9 mouse cellular contexts compared by ENCODE assay signal in genomic region chr16:31935091-31935979, GRCm38 (mm10). TPM values are rescaled to one million over a fixed set of nuclear protein-coding genes. Genes with fewer than 3 reads are reported as not detected.
DNase-seq lines count a peak whose midpoint lies in the region; ATAC-seq and TF ChIP-seq lines count a peak whose summit lies in the region.
"Had no signal": no experiment of that assay in that cellular context is flagged by ENCODE, and none has a peak within 500 bp of the region (broad histone marks: within the 10 kb centered on the region; RNA-seq: fewer than 3 reads in every experiment).

No protein-coding gene starts in this region.

- H3K4me1 ChIP-seq in heart, adult 2 months (ENCODE audit: control insufficient read depth, insufficient read depth, low read length) = no peaks in the 10 kb centered on the region
- H3K4me1 ChIP-seq in hindbrain, embryonic 13.5 days (replicated peaks) = peaks cover 39% of the 10 kb centered on the region
- H3K4me1 ChIP-seq in stomach, embryonic 14.5 days (ENCODE audit: control insufficient read depth, insufficient read depth, low read length) = peaks cover 11% of the 10 kb centered on the region

- no peak overlapping the region for H3K4me3 ChIP-seq in heart, adult 2 months
- H3K4me3 ChIP-seq in hindbrain, embryonic 13.5 days = peak overlapping the region; percentile 45
- peak overlapping the region; percentile 17; the same call in 1 of the 2 replicates for H3K4me3 ChIP-seq in stomach, embryonic 14.5 days (ENCODE audit: low read depth, low read length)

- no peak for TF ChIP-seq POLR2A in heart, adult 2 months (IDR thresholded peaks at IDR 0.05; ENCODE audit: insufficient read depth, low read depth, low read length)

- H3K9me3 ChIP-seq in hindbrain, embryonic 13.5 days = no peaks in the 10 kb centered on the region
- H3K9me3 ChIP-seq in stomach, embryonic 14.5 days (ENCODE audit: control insufficient read depth, low read depth, low read length) = no peaks in the 10 kb centered on the region

- no peaks in the 10 kb centered on the region for H3K79me2 ChIP-seq in heart, adult 2 months (replicated peaks; ENCODE audit: control insufficient read depth, insufficient read depth, low read length)

- no peaks in the 10 kb centered on the region for H3K36me3 ChIP-seq in heart, adult 2 months (ENCODE audit: control insufficient read depth, insufficient read depth, low read length)
- no peaks in the 10 kb centered on the region for H3K36me3 ChIP-seq in hindbrain, embryonic 13.5 days
- H3K36me3 ChIP-seq in stomach, embryonic 14.5 days (ENCODE audit: control insufficient read depth, insufficient read depth, low read length) = no peaks in the 10 kb centered on the region

- WGBS in heart, adult 2 months = 10% methylated on average over 36 of the region's 36 CpGs
- 5% methylated on average over 36 of the region's 36 CpGs for WGBS in hindbrain, embryonic 13.5 days
- WGBS in stomach, embryonic 14.5 days = 6% methylated on average over 36 of the region's 36 CpGs

- peak; percentile 28 to 32 for DNase-seq in heart, adult 2 months
- DNase-seq in heart, adult 8-10 months (ENCODE audit: low spot score) = no peak
- peak; percentile 37 for DNase-seq in CD4-positive, CD25-positive, alpha-beta regulatory T cell, adult 2 months (ENCODE audit: low read depth, low spot score)
- peak; percentile 49 for DNase-seq in embryo, embryonic 11 days
- no peak for DNase-seq in ovary, postnatal 14 days (ENCODE audit: low spot score)

- no peak overlapping the region for H3K9ac ChIP-seq in heart, adult 2 months (ENCODE audit: low read depth, low read length)
- H3K9ac ChIP-seq in hindbrain, embryonic 13.5 days = peak overlapping the region; percentile 80
- no peak overlapping the region for H3K9ac ChIP-seq in stomach, embryonic 14.5 days (replicated peaks; ENCODE audit: low read depth, low read length)

- intact Hi-C loops in heart, adult 2 months (cut with DNase I) = no loop called here

- no peak overlapping the region for H3K27ac ChIP-seq in heart, adult 2 months
- peak overlapping the region; percentile 98 for H3K27ac ChIP-seq in hindbrain, embryonic 13.5 days
- no peak overlapping the region for H3K27ac ChIP-seq in stomach, embryonic 14.5 days (ENCODE audit: low read length)

- peaks cover 4% of the 10 kb centered on the region; the same call in 1 of the 2 replicates for H3K27me3 ChIP-seq in heart, adult 2 months (ENCODE audit: control insufficient read depth, insufficient read depth, low read length)
- H3K27me3 ChIP-seq in hindbrain, embryonic 13.5 days = peaks cover 16% of the 10 kb centered on the region; the same call in 1 of the 2 replicates
- peaks cover 17% of the 10 kb centered on the region for H3K27me3 ChIP-seq in stomach, embryonic 14.5 days (ENCODE audit: control insufficient read depth, insufficient read depth, low read length)
- H3K27me3 ChIP-seq: CH12.LX had no signal

- H3K4me2 ChIP-seq in hindbrain, embryonic 13.5 days = peak overlapping the region; percentile 80
- H3K4me2 ChIP-seq in stomach, embryonic 14.5 days (replicated peaks; ENCODE audit: low read depth, low read length) = peak overlapping the region; percentile 43

- TF ChIP-seq EP300 in heart, adult 2 months (IDR thresholded peaks at IDR 0.05; ENCODE audit: insufficient read depth, low read depth, low read length) = no peak

- no peak for TF ChIP-seq CTCF in heart, adult 2 months (IDR thresholded peaks at IDR 0.05)

- ATAC-seq in hindbrain, embryonic 13.5 days (ENCODE audit: low FRiP score) = no peak
- ATAC-seq in megakaryocyte, adult 5-6 weeks (ENCODE audit: poor library complexity, severe bottlenecking) = peak; percentile 81
- no peak for ATAC-seq in stomach, embryonic 14.5 days (ENCODE audit: insufficient number of reproducible peaks, insufficient read depth, low FRiP score, low read depth)

RNA-seq across cellular contexts. Expression of gene Pigz, which starts 1.7 kb away (rescaled TPM):
- 1 to 10 TPM; 1.7 to 2.3 TPM for total RNA-seq in heart, adult 2 months (2021)
- polyA plus RNA-seq in heart, adult 2 months (2012; rRNA removed) = 2.4 and 2.9 TPM in 2 replicates
- total RNA-seq in heart, adult 8-10 months (2022) = 1 to 10 TPM; 4.2 to 7.8 (median 4.4) TPM
- 2.3 and 3.4 TPM in 2 replicates for polyA plus RNA-seq in hindbrain, embryonic 13.5 days (2015; fragmentation: Nextera tagmentation; extraction: Ambion mirVana)
- total RNA-seq in megakaryocyte, adult 5-6 weeks (2015) = not detected in 2 replicates
- 0.41 TPM in 1 of 2 replicates, not detected in the other for total RNA-seq in megakaryocyte, adult 5-6 weeks (2017)
- polyA plus RNA-seq in stomach, embryonic 14.5 days (2014; fragmentation: Nextera tagmentation; extraction: Ambion mirVana) = 0.63 and 0.68 TPM in 2 replicates

RNA-seq across cellular contexts. Expression of gene 0610012G03Rik, which starts 13.0 kb away (rescaled TPM):
- total RNA-seq in heart, adult 2 months (2021) = 10 to 100 TPM; 69.9 to 75.4 TPM
- polyA plus RNA-seq in heart, adult 2 months (2012; rRNA removed) = 86.3 and 88.9 TPM in 2 replicates
- 10 to 100 TPM; 61.6 to 83.0 (median 78.3) TPM for total RNA-seq in heart, adult 8-10 months (2022)
- 105 and 113 TPM in 2 replicates for polyA plus RNA-seq in hindbrain, embryonic 13.5 days (2015; fragmentation: Nextera tagmentation; extraction: Ambion mirVana)
- 23.1 and 23.8 TPM in 2 replicates for total RNA-seq in megakaryocyte, adult 5-6 weeks (2015)
- total RNA-seq in megakaryocyte, adult 5-6 weeks (2017) = 8.7 and 11.1 TPM in 2 replicates
- polyA plus RNA-seq in stomach, embryonic 14.5 days (2014; fragmentation: Nextera tagmentation; extraction: Ambion mirVana) = 91.4 and 97.6 TPM in 2 replicates

RNA-seq across cellular contexts. Expression of gene Ncbp2, which starts 13.0 kb away (rescaled TPM):
- 10 to 100 TPM; 24.3 to 25.9 TPM for total RNA-seq in heart, adult 2 months (2021)
- polyA plus RNA-seq in heart, adult 2 months (2012; rRNA removed) = 7.9 and 17.5 TPM in 2 replicates
- 10 to 100 TPM; 22.6 to 26.4 (median 24.9) TPM for total RNA-seq in heart, adult 8-10 months (2022)
- 107 and 112 TPM in 2 replicates for polyA plus RNA-seq in hindbrain, embryonic 13.5 days (2015; fragmentation: Nextera tagmentation; extraction: Ambion mirVana)
- 18.1 and 20.2 TPM in 2 replicates for total RNA-seq in megakaryocyte, adult 5-6 weeks (2015)
- total RNA-seq in megakaryocyte, adult 5-6 weeks (2017) = 20.0 and 30.1 TPM in 2 replicates
- 115 and 116 TPM in 2 replicates for polyA plus RNA-seq in stomach, embryonic 14.5 days (2014; fragmentation: Nextera tagmentation; extraction: Ambion mirVana)

RNA-seq across cellular contexts. Expression of gene Meltf, which starts 56.7 kb away (rescaled TPM):
- total RNA-seq in heart, adult 2 months (2021) = not detected
- 0.23 TPM in 1 of 2 replicates, not detected in the other for polyA plus RNA-seq in heart, adult 2 months (2012; rRNA removed)
- total RNA-seq in heart, adult 8-10 months (2022) = not detected
- 0.22 and 0.31 TPM in 2 replicates for polyA plus RNA-seq in hindbrain, embryonic 13.5 days (2015; fragmentation: Nextera tagmentation; extraction: Ambion mirVana)
- total RNA-seq in megakaryocyte, adult 5-6 weeks (2015) = not detected in 2 replicates
- total RNA-seq in megakaryocyte, adult 5-6 weeks (2017) = not detected in 2 replicates
- polyA plus RNA-seq in stomach, embryonic 14.5 days (2014; fragmentation: Nextera tagmentation; extraction: Ambion mirVana) = 0.06 TPM in 1 of 2 replicates, not detected in the other

Comparison
In these comparisons a context has a peak if more than half of its experiments do, and no peak if none do; other contexts are left out.
1. DNase-seq: peak in heart, adult 2 months (2 of 2), CD4-positive, CD25-positive, alpha-beta regulatory T cell, adult 2 months (single experiment) and embryo, embryonic 11 days (single experiment); none in heart, adult 8-10 months (single experiment) and ovary, postnatal 14 days (single experiment).